Mouse (Mus musculus) spleen, adult 10 weeks (tissue): Measurements from ENCODE around the gene Ube2v1. TPM values are rescaled to one million over a fixed set of nuclear protein-coding genes. Genes with fewer than 3 reads are reported as not detected.

ENCODE experiments used
- polyA plus RNA-seq: library from polyadenylated mRNA; stranded (reverse); fragments of 350-450 nt; fragmentation: Illumina TruSeq; extraction: RNeasy Lipid Tissue Mini Kit (QIAGEN cat#74804); gene quantifications from one replicate; pipeline ENCODE4 v1.2.3, GENCODE M21; 2015; ENCODE audit warnings: low replicate concordance; ENCODE audit not compliant: insufficient read depth

Ube2v1 gene
- polyA plus RNA-seq: 132 TPM

GRCm38 (mm10) chr2:167631591-167632448 is at the start of gene Ube2v1:
Gene Ube2v1 (minus strand): TSS chr2:167632095.

GRCm38 (mm10) chr2:167661270-167662203 is 29.6 kb upstream of the Ube2v1 start, which contains the start of gene Gm20431:
Gene Gm20431 (minus strand): TSS chr2:167661496.

Other genes starting within 250 kb of the Ube2v1 start
- 50.8 TPM for gene Slc9a8, start 210.4 kb downstream of the Ube2v1 start, polyA plus RNA-seq
- 124 TPM for gene Rnf114, start 139.4 kb downstream of the Ube2v1 start, polyA plus RNA-seq
- 11.6 TPM for gene Spata2, start 139.2 kb downstream of the Ube2v1 start, polyA plus RNA-seq
- gene Snai1, start 93.9 kb downstream of the Ube2v1 start, polyA plus RNA-seq: 0.90 TPM
- gene Gm20431, start 29.4 kb upstream of the Ube2v1 start, polyA plus RNA-seq: 0.18 TPM
- gene Cebpb, start 56.8 kb upstream of the Ube2v1 start, polyA plus RNA-seq: 4.4 TPM
- 26.6 TPM for gene Tmem189, start 57.7 kb upstream of the Ube2v1 start, polyA plus RNA-seq